Mouse (Mus musculus) T-helper 17 cell (primary cell): ENCODE results near the gene Zfp366.
"Not testable (repeated sequence)": the region's sequence is repeated elsewhere in the genome, so short reads cannot be mapped to it uniquely, and the experiment has no call there.

Experiments used
- in situ Hi-C, 2 experiments: fragments of 300-600 bp; cut with MboI, MseI; formaldehyde crosslinking; loops; 1 replicate in 1 of 2; 2 replicates in 1 of 2; pipeline ENCODE4 v1.15.1; 2025; ENCODE audit warnings: high pct_unique_total_duplicates in 2 of 2

Zfp366 gene

GRCm38 (mm10) chr13:99184155-99184886 lies at the start of gene Zfp366:
Gene Zfp366, plus strand, starts transcription at chr13:99184823.
- in situ Hi-C loops = no loop called here

DNA sequence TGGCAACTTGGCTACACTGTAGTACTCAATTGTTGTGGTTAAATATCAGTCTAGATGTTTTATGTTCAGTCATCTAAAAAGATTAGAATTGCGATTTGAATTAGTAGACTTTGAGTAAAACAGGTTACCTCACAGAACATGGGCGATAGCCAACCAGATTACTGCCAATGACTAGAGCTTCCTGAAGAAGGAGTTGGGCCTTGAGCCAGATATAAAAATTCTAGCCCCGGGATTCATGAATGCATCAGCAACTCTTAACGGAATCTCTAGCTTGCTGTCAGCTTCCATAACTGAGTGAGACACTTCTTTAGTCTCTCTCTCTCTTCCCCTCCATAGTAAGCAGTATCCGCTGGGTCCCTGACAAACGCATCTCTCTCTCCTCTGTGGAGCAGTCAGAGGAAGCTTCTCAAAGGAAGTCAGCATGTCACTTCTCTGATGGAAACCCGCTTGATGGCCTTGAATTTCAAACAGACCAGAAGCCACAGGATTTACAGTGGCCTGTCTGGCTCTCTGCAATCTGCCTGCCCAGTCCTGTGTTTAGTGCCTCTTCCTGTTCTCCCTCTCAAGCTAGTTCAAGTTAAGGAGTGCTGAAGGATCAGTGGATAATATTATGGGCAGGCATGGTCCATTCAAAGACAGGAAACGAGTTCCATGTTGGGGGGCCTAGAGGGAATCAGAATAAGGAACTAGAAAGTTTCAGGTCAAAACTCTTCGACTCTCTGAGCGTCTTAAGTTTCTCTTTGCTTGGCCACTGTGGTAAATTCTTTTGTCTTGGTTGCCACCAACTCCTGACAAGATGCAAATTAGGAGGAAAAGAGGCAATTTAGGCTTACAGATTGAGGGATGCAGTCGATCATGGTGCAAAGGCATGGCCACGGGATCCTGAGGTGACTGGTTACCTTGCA lies 46.0 kb upstream of the Zfp366 start:
- in situ Hi-C loops = no loop called here

DNA sequence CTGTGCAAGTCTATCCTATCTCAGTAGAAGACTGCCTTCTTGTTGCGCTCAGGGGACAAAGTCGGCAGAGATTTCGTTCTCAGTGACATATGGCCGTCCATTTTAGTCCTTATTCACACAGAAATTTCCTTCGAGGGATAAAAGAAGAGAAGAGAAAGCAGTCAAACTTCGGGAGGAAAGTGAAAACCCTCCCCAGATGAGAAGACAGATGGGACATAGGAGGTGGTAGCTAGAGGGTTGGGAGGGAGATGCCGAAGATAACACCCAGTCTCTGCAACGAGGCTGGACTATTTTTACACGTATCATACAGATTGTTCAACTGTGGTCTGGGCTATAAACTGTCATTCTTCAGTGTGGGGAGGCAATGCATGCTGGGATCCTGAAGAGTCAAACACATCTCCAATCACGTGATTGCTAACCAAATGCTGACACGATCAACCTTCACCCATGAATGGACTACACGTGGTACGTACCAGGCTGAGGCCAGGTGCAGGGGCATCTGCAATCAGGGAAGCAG lies 38.2 kb upstream of the Zfp366 start:
- in situ Hi-C loops = no loop called here

DNA sequence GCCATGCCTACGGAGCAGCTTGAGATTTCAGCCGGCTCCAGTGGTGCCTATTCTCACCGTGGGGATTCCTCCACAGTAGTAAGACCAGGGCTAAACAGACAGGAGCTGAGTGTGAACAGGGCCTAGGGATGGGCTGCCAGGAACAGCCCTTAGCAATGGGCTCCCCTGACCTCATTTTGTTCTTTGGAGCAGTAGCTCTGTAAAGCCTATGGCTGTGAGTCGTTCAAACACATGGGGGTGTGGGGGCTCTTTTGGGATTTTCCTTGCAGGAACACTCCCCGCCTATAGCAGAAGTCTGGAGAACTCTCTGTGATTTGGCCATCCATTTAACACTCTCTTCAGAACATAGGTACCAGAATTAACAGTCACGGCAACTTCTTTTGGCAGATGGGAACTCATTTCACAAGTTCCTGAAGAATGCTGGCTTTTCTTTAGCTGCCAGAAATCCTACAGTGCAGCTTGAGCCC lies 36.9 kb upstream of the Zfp366 start:
- in situ Hi-C loops = no loop called here

GRCm38 (mm10) chr13:99149551-99150305 lies 34.9 kb upstream of the Zfp366 start:
- in situ Hi-C loops = loop anchor here in 1 of 2 experiments (5.0 kb wide), 1 partner anchor 168 kb away; no protein-coding TSS in a partner anchor

DNA sequence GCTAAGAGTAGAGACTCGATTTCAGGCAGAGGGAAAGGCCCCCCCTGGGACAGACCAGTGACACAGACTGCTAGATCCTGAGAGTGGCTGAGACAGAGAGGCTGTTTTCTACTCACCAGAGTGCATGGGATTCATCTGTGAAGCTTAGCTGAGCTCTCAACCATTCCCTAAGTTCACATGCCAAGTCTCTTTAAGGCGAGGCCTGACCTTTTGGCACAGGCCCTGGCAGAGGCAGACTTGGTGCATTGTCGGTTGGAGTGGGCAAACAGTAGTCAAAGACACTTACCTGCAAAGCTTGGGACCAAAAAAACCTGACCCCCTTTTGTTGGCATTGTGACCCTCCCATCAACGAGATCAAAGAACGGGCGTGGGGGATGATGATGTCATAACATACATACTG lies 34.0 kb upstream of the Zfp366 start:
- in situ Hi-C loops = loop anchor here in 1 of 2 experiments (5.0 kb wide), 1 partner anchor 167 kb away; no protein-coding TSS in a partner anchor

GRCm38 (mm10) chr13:99151121-99151520 lies 33.5 kb upstream of the Zfp366 start:
- in situ Hi-C loops = loop anchor here in 1 of 2 experiments (5.0 kb wide), 1 partner anchor 166 kb away; no protein-coding TSS in a partner anchor

GRCm38 (mm10) chr13:99152305-99152930 lies 32.2 kb upstream of the Zfp366 start:
- in situ Hi-C loops = loop anchor here in 1 of 2 experiments (5.0 kb wide), 1 partner anchor 165 kb away; no protein-coding TSS in a partner anchor

GRCm38 (mm10) chr13:99157709-99158108 lies 26.9 kb upstream of the Zfp366 start:
- in situ Hi-C loops = loop anchor here in 1 of 2 experiments (5.0 kb wide), 1 partner anchor 160 kb away; no protein-coding TSS in a partner anchor

DNA sequence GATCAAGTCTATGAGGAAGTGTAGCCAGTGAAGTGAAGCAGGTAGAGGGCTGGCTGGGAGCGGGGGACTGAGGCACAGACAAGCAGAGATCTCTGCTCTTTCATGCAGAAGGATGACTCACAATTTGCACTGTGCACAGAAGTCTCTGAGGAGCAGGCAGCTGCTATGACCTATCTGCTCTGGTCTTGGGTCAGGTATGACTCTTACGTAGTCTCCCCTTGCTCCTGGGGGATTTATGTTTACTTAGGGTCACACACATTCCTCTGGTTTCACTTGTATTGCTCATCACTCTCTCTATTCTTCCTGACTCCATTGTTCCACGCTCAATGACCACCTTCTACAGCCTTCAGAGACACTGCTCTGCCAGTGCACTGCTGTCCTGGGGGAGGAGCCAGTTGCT lies 25.9 kb upstream of the Zfp366 start:
- in situ Hi-C loops = loop anchor here in 1 of 2 experiments (5.0 kb wide), 1 partner anchor 159 kb away; no protein-coding TSS in a partner anchor

DNA sequence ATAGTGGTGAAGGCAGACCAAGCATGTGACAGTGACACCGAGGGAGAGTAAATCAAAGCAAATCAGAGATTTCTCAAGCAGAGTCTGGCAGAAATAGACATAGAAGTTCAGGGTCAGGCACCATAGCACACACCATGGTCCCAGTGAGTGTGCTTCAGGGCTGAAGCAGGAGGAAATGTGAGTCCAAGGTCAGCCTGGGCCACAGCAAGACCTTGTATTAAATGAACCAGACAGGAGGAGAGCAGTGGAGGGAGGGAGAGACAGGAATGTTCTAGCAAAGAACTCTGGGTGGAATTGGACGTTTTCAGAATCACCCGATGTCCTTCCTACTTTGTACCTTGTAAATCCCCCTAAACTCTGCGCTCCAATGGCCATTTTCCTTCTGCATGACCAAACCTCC lies 21.6 kb upstream of the Zfp366 start:
- in situ Hi-C loops = no loop called here

- in situ Hi-C loops = no loop called here
Observed at GRCm38 (mm10) chr13:99163521-99164359, 20.9 kb upstream of the Zfp366 start.

- in situ Hi-C loops = no loop called here
Observed at GRCm38 (mm10) chr13:99164360-99164759, 20.3 kb upstream of the Zfp366 start.

GRCm38 (mm10) chr13:99169401-99169800 lies 15.2 kb upstream of the Zfp366 start:
- in situ Hi-C loops = no loop called here

DNA sequence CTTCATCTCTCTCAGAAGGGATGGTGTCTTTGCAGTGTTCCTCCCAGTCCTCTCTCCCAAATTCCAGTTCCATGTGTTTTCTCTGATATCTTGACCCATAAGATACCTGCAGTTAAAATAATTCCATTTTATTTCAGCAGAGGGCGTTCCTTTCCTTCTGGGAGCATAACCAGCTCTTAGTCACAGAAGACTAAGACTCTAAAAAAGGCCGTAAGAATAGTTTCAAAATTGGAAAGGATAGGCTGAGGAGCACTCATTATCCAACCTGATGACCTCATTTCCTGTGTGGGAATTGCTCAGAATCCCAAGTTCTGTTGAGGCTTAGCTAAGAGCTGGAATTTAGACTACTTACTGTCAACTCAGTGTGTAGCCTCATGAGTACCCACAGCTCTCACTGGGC lies 14.3 kb upstream of the Zfp366 start:
- in situ Hi-C loops = no loop called here

GRCm38 (mm10) chr13:99173849-99174248 lies 10.8 kb upstream of the Zfp366 start:
- in situ Hi-C loops = no loop called here

- in situ Hi-C loops = not testable (repeated sequence)
Observed at GRCm38 (mm10) chr13:99182828-99183227, 1.8 kb upstream of the Zfp366 start.

- in situ Hi-C loops = no loop called here
Observed at GRCm38 (mm10) chr13:99183257-99183895, 1.2 kb upstream of the Zfp366 start.

- in situ Hi-C loops = no loop called here
Observed at GRCm38 (mm10) chr13:99185573-99185972, 950 bp downstream of the Zfp366 start.
